Mouse (Mus musculus) heart, embryonic 14.5 days (tissue): ENCODE measurements around the gene Pck1. TPM values are rescaled to one million over a fixed set of nuclear protein-coding genes. Genes with fewer than 3 reads are reported as not detected.
"Not testable (repeated sequence)": the region's sequence is repeated elsewhere in the genome, so short reads cannot be mapped to it uniquely, and the experiment has no call there.

ENCODE experiments used
- ATAC-seq: fragments of 200-750 bp; cut with Nextera tagmentation; 2 replicates; pipeline ENCODE4 v1.8.0; 2017; ENCODE audit warnings: low read depth, moderate TSS enrichment; ENCODE audit not compliant: insufficient number of reproducible peaks, insufficient read depth, low FRiP score
- H3K27ac ChIP-seq, 2 experiments: fragments of 200-500 bp in 1 of 2; fragments of 300-500 bp in 1 of 2; sonication (generic) in 1 of 2; replicated peaks in 1 of 2; 2 replicates each; pipeline ENCODE4 v1.5.1; 2012 to 2014; ENCODE audit warnings: low read depth in 2 of 2, low read length in 2 of 2, control low read depth in 1 of 2, mild to moderate bottlenecking in 1 of 2, mixed read lengths in 1 of 2; ENCODE audit not compliant: control insufficient read depth in 1 of 2, insufficient read depth in 1 of 2
- H3K27me3 ChIP-seq: fragments of 300-500 bp; sonication (generic); 2 replicates; pipeline ENCODE4 v1.6.1; 2014; ENCODE audit warnings: mild to moderate bottlenecking, low read length, control low read depth; ENCODE audit not compliant: control insufficient read depth, insufficient read depth
- H3K36me3 ChIP-seq: fragments of 300-500 bp; sonication (generic); 2 replicates; pipeline ENCODE4 v1.6.1; 2014; ENCODE audit warnings: mild to moderate bottlenecking, control low read depth, low read length, mixed read lengths; ENCODE audit not compliant: control insufficient read depth, insufficient read depth
- H3K4me1 ChIP-seq, 2 experiments: fragments of 200-500 bp in 1 of 2; fragments of 300-500 bp in 1 of 2; sonication (generic) in 1 of 2; 2 replicates each; pipeline ENCODE4 v1.6.1; 2012 to 2014; ENCODE audit warnings: low read length in 2 of 2, control low read depth in 1 of 2, mixed read lengths in 1 of 2; ENCODE audit not compliant: control insufficient read depth in 2 of 2, insufficient read depth in 2 of 2
- H3K4me2 ChIP-seq: fragments of 300-500 bp; sonication (generic); 2 replicates; pipeline ENCODE4 v1.6.1; 2014; ENCODE audit warnings: mild to moderate bottlenecking, low read length
- H3K4me3 ChIP-seq, 2 experiments: fragments of 200-500 bp in 1 of 2; fragments of 300-500 bp in 1 of 2; sonication (generic) in 1 of 2; 2 replicates each; pipeline ENCODE4 v1.5.1; 2012 to 2014; ENCODE audit warnings: low read length in 2 of 2, mild to moderate bottlenecking in 2 of 2, control low read depth in 1 of 2, low read depth in 1 of 2, moderate library complexity in 1 of 2; ENCODE audit not compliant: control insufficient read depth in 1 of 2, insufficient read depth in 1 of 2
- H3K9ac ChIP-seq: fragments of 300-500 bp; sonication (generic); 2 replicates; pipeline ENCODE4 v1.6.1; 2014; ENCODE audit warnings: mild to moderate bottlenecking, low read length
- H3K9me3 ChIP-seq: fragments of 300-500 bp; sonication (generic); 2 replicates; pipeline ENCODE4 v1.6.1; 2016; ENCODE audit warnings: low read length, control low read depth; ENCODE audit not compliant: control insufficient read depth
- WGBS: fragments of 180-500 bp; shearing (Covaris S2); extraction: QIAGEN DNeasy Blood & Tissue Kit; methylation state at CpG from one replicate; pipeline ENCODE4 v1.1.7; 2014; 5-methylcytosine and 5-hydroxymethylcytosine counted together
- polyA plus RNA-seq: library from polyadenylated mRNA; unstranded; fragments of >200 nt; fragmentation: Nextera tagmentation; extraction: Ambion mirVana; gene quantifications from 2 replicates; pipeline ENCODE4 v1.2.1, GENCODE M21; 2014

Gene Pck1
- not detected in 2 replicates for polyA plus RNA-seq

GRCm38 (mm10) chr2:173152436-173153151 lies at the start of gene Pck1:
Pck1 (plus strand) TSS chr2:173153048.
- Histone ChIP-seq H3K27ac (no peak within 1 kb of the TSS), H3K9me3 (no peaks in the 10 kb centered on the region), H3K4me3 (no peak within 1 kb of the TSS), H3K36me3 (no peaks in the 10 kb centered on the region), H3K27me3 (no peaks in the 10 kb centered on the region), H3K4me1 (peaks cover 5 to 21% of the 10 kb centered on the region in 2 experiments; a peak in 3 of 4 replicates), H3K9ac (no peak within 1 kb of the TSS), H3K4me2 (no peak within 1 kb of the TSS)
- WGBS, result 68% methylated on average over 13 of the region's 13 CpGs
- ATAC-seq, result no peak

GRCm38 (mm10) chr2:173106409-173106808 lies 46.4 kb upstream of the Pck1 start:
- ATAC-seq, result no peak
- no peak overlapping the region for H3K4me3 ChIP-seq
- WGBS, result 75% methylated on average over 9 of the region's 9 CpGs
- no peak overlapping the region for H3K4me2 ChIP-seq
- no peaks in the 10 kb centered on the region; the same call in 1 of the 2 replicates for H3K9me3 ChIP-seq
- no peaks in the 10 kb centered on the region for H3K36me3 ChIP-seq
- H3K27me3 ChIP-seq, result no peaks in the 10 kb centered on the region; the same call in 1 of the 2 replicates
- no peak overlapping the region for H3K9ac ChIP-seq
- no peak overlapping the region for H3K27ac ChIP-seq
- H3K4me1 ChIP-seq, result peaks cover 3 to 6% of the 10 kb centered on the region in 2 experiments; a peak in 2 of 4 replicates

GRCm38 (mm10) chr2:173106889-173107785 lies 45.7 kb upstream of the Pck1 start:
- Histone ChIP-seq H3K4me2 (peak overlapping the region; percentile 18; the same call in 1 of the 2 replicates), H3K36me3 (no peaks in the 10 kb centered on the region), H3K9me3 (no peaks in the 10 kb centered on the region; the same call in 1 of the 2 replicates), H3K9ac (no peak overlapping the region), H3K4me3 (no peak overlapping the region), H3K27me3 (no peaks in the 10 kb centered on the region; the same call in 1 of the 2 replicates), H3K27ac (no peak overlapping the region), H3K4me1 (peaks cover 3 to 6% of the 10 kb centered on the region in 2 experiments; a peak in 2 of 4 replicates)
- WGBS, result 17% methylated on average over 14 of the region's 14 CpGs
- ATAC-seq, result no peak

- H3K9me3 ChIP-seq, result no peaks in the 10 kb centered on the region; the same call in 1 of the 2 replicates
- no peak overlapping the region for H3K9ac ChIP-seq
- no peak overlapping the region for H3K4me3 ChIP-seq
- no peak for ATAC-seq
- no peak overlapping the region for H3K27ac ChIP-seq
- no peaks in the 10 kb centered on the region for H3K36me3 ChIP-seq
- 71% methylated on average over 6 of the region's 6 CpGs for WGBS
- no peaks in the 10 kb centered on the region; the same call in 1 of the 2 replicates for H3K27me3 ChIP-seq
- peaks cover 3 to 6% of the 10 kb centered on the region in 2 experiments; a peak in 2 of 4 replicates for H3K4me1 ChIP-seq
- no peak overlapping the region for H3K4me2 ChIP-seq
Observed at GRCm38 (mm10) chr2:173108509-173109190, 44.2 kb upstream of the Pck1 start.

- Histone ChIP-seq H3K4me3 (no peak overlapping the region), H3K9me3 (no peaks in the 10 kb centered on the region; the same call in 1 of the 2 replicates), H3K36me3 (no peaks in the 10 kb centered on the region), H3K9ac (no peak overlapping the region), H3K4me1 (peaks cover 3 to 6% of the 10 kb centered on the region in 2 experiments; a peak in 2 of 4 replicates), H3K4me2 (no peak overlapping the region), H3K27ac (no peak overlapping the region), H3K27me3 (no peaks in the 10 kb centered on the region; the same call in 1 of the 2 replicates)
- WGBS, result 86% methylated on average over 7 of the region's 7 CpGs
- ATAC-seq, result no peak
Observed at GRCm38 (mm10) chr2:173109510-173109909, 43.3 kb upstream of the Pck1 start.

- Histone ChIP-seq H3K27ac (no peak overlapping the region), H3K4me3 (no peak overlapping the region)
Observed at GRCm38 (mm10) chr2:173110571-173110970, 42.3 kb upstream of the Pck1 start.

GRCm38 (mm10) chr2:173113796-173114195 lies 39.1 kb upstream of the Pck1 start:
- WGBS, result 65% methylated on average over 3 of the region's 3 CpGs
- H3K4me2 ChIP-seq, H3K4me1 ChIP-seq: not testable (repeated sequence)

More at GRCm38 (mm10) chr2:173110571-173110970, 42.3 kb upstream of the Pck1 start:
- WGBS, result 91% methylated on average over 9 of the region's 9 CpGs
- no peaks in the 10 kb centered on the region for H3K36me3 ChIP-seq
- peaks cover 3 to 6% of the 10 kb centered on the region in 2 experiments; a peak in 2 of 4 replicates for H3K4me1 ChIP-seq
- no peak overlapping the region for H3K4me2 ChIP-seq
- no peak overlapping the region for H3K9ac ChIP-seq
- no peak for ATAC-seq
- H3K27me3 ChIP-seq, result no peaks in the 10 kb centered on the region; the same call in 1 of the 2 replicates
- H3K9me3 ChIP-seq, result peaks cover 2% of the 10 kb centered on the region; the same call in 1 of the 2 replicates

More at GRCm38 (mm10) chr2:173113796-173114195, 39.1 kb upstream of the Pck1 start:
- ATAC-seq, H3K27me3 ChIP-seq, H3K4me3 ChIP-seq, H3K9ac ChIP-seq, H3K9me3 ChIP-seq, H3K27ac ChIP-seq, H3K36me3 ChIP-seq: not testable (repeated sequence)
